Mouse (Mus musculus) stomach, postnatal 0 days (tissue): Measurements from ENCODE around the gene Mettl14. TPM values are rescaled to one million over a fixed set of nuclear protein-coding genes. Genes with fewer than 3 reads are reported as not detected.

Experiments
- ATAC-seq: fragments of 200-750 bp; cut with Nextera tagmentation; 2 replicates; pipeline ENCODE4 v1.8.0; 2017; ENCODE audit not compliant: low FRiP score, low TSS enrichment
- DNase-seq: peaks from one replicate; pipeline ENCODE4 v3.0.0-alpha.2; 2016; ENCODE audit warnings: low spot score
- H3K27ac ChIP-seq: fragments of 300-500 bp; sonication (generic); replicated peaks from 2 replicates; pipeline ENCODE4 v1.5.1; 2014; ENCODE audit warnings: mild to moderate bottlenecking, control low read depth
- H3K27me3 ChIP-seq: fragments of 300-500 bp; sonication (generic); 2 replicates; pipeline ENCODE4 v1.6.1; 2014; ENCODE audit warnings: low read length; ENCODE audit not compliant: control insufficient read depth, insufficient read depth
- H3K36me3 ChIP-seq: fragments of 300-500 bp; sonication (generic); 2 replicates; pipeline ENCODE4 v1.6.1; 2014; ENCODE audit warnings: low read length, mixed read lengths; ENCODE audit not compliant: control insufficient read depth, insufficient read depth
- H3K4me1 ChIP-seq: fragments of 300-500 bp; sonication (generic); replicated peaks from 2 replicates; pipeline ENCODE4 v1.6.1; 2014; ENCODE audit warnings: antibody characterized with exemption; ENCODE audit not compliant: control insufficient read depth, insufficient read depth
- H3K4me2 ChIP-seq: fragments of 300-500 bp; sonication (generic); replicated peaks from 2 replicates; pipeline ENCODE4 v1.6.1; 2014; ENCODE audit warnings: low read depth, mild to moderate bottlenecking, control low read depth, moderate library complexity
- H3K4me3 ChIP-seq: fragments of 300-500 bp; sonication (generic); 2 replicates; pipeline ENCODE4 v1.5.1; 2014; ENCODE audit warnings: low read depth, low read length, control low read depth
- H3K9ac ChIP-seq: fragments of 300-500 bp; sonication (generic); 2 replicates; pipeline ENCODE4 v1.6.1; 2014; ENCODE audit warnings: mild to moderate bottlenecking, low read length, control low read depth, mixed read lengths
- H3K9me3 ChIP-seq: fragments of 300-500 bp; sonication (generic); 2 replicates; pipeline ENCODE4 v1.6.1; 2016; ENCODE audit warnings: low read length; ENCODE audit not compliant: control insufficient read depth
- CTCF ChIP-seq: IDR thresholded peaks from 2 replicates; pipeline ENCODE4 v1.5.1; 2016; ENCODE audit warnings: antibody characterized with exemption, low read depth, mild to moderate bottlenecking, moderate library complexity
- EP300 ChIP-seq: optimal IDR thresholded peaks from 2 replicates; pipeline ENCODE3; 2016; ENCODE audit warnings: antibody characterized with exemption
- WGBS: fragments of 180-500 bp; shearing (Covaris S2); extraction: QIAGEN DNeasy Blood & Tissue Kit; methylation state at CpG from one replicate; pipeline ENCODE4 v1.1.7; 2014; 5-methylcytosine and 5-hydroxymethylcytosine counted together
- polyA plus RNA-seq: library from polyadenylated mRNA; unstranded; fragments of >200 nt; fragmentation: Nextera tagmentation; extraction: Ambion mirVana; gene quantifications from 2 replicates; pipeline ENCODE4 v1.2.1, GENCODE M21; 2015

The Mettl14 gene
- polyA plus RNA-seq = 10.5 and 11.3 TPM in 2 replicates

- H3K27ac ChIP-seq = peak within 1 kb of the TSS; percentile 93
- ATAC-seq (peak; percentile 99), DNase-seq (peak; percentile 98)
- H3K9ac ChIP-seq = peak within 1 kb of the TSS; percentile 76
- under 1% methylated on average over 41 of the region's 41 CpGs for WGBS
- no peaks in the 10 kb centered on the region for H3K4me1 ChIP-seq
- no peaks in the 10 kb centered on the region for H3K27me3 ChIP-seq
- H3K4me2 ChIP-seq = peak within 1 kb of the TSS; percentile 76
- TF ChIP-seq EP300 = peak; percentile 77
- TF ChIP-seq CTCF = no peak; the same call in 1 of the 2 replicates
- H3K4me3 ChIP-seq = peak within 1 kb of the TSS; percentile 74
- H3K36me3 ChIP-seq = no peaks in the 10 kb centered on the region
- no peaks in the 10 kb centered on the region for H3K9me3 ChIP-seq
Measured at GRCm38 (mm10) chr3:123385486-123386156, at the start of gene Mettl14. Gene Mettl14, minus strand, starts transcription at chr3:123386108.

GRCm38 (mm10) chr3:123433362-123433761, 47.5 kb upstream of the Mettl14 start:
- H3K9ac ChIP-seq = no peak overlapping the region
- 69% methylated on average over 3 of the region's 3 CpGs for WGBS
- H3K27me3 ChIP-seq = no peaks in the 10 kb centered on the region
- DNase-seq = no peak
- no peak overlapping the region for H3K27ac ChIP-seq
- no peak overlapping the region for H3K4me2 ChIP-seq
- no peak overlapping the region for H3K4me3 ChIP-seq
- ATAC-seq = no peak
- no peaks in the 10 kb centered on the region for H3K36me3 ChIP-seq
- TF ChIP-seq EP300 (no peak), CTCF (no peak)
- H3K4me1 ChIP-seq = no peaks in the 10 kb centered on the region
- no peaks in the 10 kb centered on the region for H3K9me3 ChIP-seq

GRCm38 (mm10) chr3:123431951-123432674, 46.2 kb upstream of the Mettl14 start:
- H3K4me2 ChIP-seq = no peak overlapping the region
- ATAC-seq = no peak
- H3K9ac ChIP-seq = no peak overlapping the region
- DNase-seq = no peak
- TF ChIP-seq EP300 = no peak
- no peak for TF ChIP-seq CTCF
- no peaks in the 10 kb centered on the region for H3K27me3 ChIP-seq
- H3K4me3 ChIP-seq = no peak overlapping the region
- no peaks in the 10 kb centered on the region for H3K4me1 ChIP-seq
- 61% methylated on average over 5 of the region's 5 CpGs for WGBS
- no peak overlapping the region for H3K27ac ChIP-seq
- H3K9me3 ChIP-seq = no peaks in the 10 kb centered on the region
- no peaks in the 10 kb centered on the region for H3K36me3 ChIP-seq

GRCm38 (mm10) chr3:123429597-123430458, 43.9 kb upstream of the Mettl14 start:
- H3K4me3 ChIP-seq = no peak overlapping the region
- no peaks in the 10 kb centered on the region for H3K9me3 ChIP-seq
- no peaks in the 10 kb centered on the region for H3K27me3 ChIP-seq
- H3K9ac ChIP-seq = no peak overlapping the region; the same call in 1 of the 2 replicates
- WGBS = 64% methylated on average over 22 of the region's 22 CpGs
- H3K4me1 ChIP-seq = no peaks in the 10 kb centered on the region
- TF ChIP-seq EP300 (no peak), CTCF (no peak)
- DNase-seq (no peak), ATAC-seq (no peak)
- H3K4me2 ChIP-seq = no peak overlapping the region
- H3K27ac ChIP-seq = no peak overlapping the region
- H3K36me3 ChIP-seq = no peaks in the 10 kb centered on the region

- Histone ChIP-seq H3K27me3 (no peaks in the 10 kb centered on the region), H3K4me2 (no peak overlapping the region), H3K9ac (no peak overlapping the region), H3K9me3 (no peaks in the 10 kb centered on the region), H3K27ac (no peak overlapping the region), H3K36me3 (no peaks in the 10 kb centered on the region), H3K4me1 (no peaks in the 10 kb centered on the region), H3K4me3 (no peak overlapping the region)
- ATAC-seq (no peak), DNase-seq (no peak)
- no peak for TF ChIP-seq EP300
- TF ChIP-seq CTCF = no peak
- WGBS = 44% methylated on average over 4 of the region's 4 CpGs
Measured at GRCm38 (mm10) chr3:123428005-123428404, 42.1 kb upstream of the Mettl14 start.
